Mouse (Mus musculus) cerebellum, adult 9-11 months (tissue): Measurements from ENCODE around the gene Atp12a.

Source experiments
- DNase-seq: peaks from one replicate; pipeline ENCODE4 v3.0.0; 2022

The Atp12a gene

DNA sequence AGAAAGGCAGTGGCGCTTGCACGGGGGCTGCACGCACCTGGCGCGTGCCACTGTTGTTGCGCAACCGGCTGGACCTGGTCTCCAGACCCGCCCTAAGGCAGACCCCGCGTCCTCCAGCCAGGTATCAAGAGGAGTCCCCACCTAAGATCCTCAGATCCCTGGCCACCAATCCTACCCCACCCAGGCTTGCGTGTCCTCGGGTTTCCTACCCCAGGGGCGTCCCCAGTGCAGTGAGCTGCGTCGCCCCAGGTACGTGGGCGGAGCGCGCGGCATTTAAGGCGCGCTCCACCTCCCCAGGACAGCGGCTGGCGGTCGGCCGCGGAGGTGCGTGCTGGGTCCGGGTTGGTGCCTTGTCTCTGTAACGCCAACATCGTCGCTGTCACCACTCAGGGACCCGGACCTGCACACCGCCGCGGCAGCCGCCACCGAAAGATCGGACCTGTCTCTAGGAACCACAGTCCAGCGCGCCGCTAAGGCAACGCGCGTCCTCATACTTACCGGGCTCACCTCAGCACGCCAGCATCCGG, at the start of gene Atp12a:
TSS of gene Atp12a (plus strand) at position 358 of the 527 bp plus-strand sequence.
- DNase-seq = no peak

DNA sequence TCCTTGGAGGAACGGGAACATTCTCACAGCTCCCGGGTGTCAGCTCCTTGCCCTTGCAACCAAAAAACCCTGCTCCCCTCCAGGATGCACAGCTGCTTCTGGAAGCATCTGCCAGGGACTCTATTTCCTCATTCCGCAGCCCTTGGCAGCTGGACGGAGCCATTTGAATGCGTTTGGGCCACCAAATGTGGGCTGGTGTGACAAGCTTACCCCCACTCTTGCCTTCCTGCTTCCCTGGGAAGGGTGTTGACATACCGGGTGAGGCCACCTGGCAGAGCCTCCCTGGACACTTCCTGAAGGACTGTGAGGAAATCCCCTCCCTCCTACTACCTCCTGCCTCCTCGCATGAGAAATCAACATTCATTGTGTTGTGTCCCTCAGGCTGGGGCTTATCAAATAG, 49.3 kb upstream of the Atp12a start:
- no peak for DNase-seq

DNA sequence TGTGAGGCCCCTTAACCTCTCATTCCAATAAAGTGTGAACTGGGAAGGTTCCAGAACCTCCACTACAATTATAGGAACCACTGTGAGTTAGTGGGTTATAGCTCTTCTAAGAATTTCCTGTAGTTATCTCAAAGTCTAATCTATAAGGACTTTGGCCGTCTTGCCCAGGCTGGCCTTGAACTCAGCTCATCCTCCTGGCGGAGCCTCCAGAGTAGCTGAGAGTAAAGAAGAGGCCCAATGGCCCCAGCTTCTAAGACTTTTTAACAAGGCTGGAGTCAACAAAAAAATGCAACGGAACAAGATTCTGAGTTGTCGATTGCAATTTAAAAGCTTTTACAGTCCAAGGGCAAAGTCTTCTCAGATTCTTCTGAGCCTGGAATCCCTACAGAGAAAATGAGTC, 48.5 kb upstream of the Atp12a start:
- DNase-seq = no peak

DNA sequence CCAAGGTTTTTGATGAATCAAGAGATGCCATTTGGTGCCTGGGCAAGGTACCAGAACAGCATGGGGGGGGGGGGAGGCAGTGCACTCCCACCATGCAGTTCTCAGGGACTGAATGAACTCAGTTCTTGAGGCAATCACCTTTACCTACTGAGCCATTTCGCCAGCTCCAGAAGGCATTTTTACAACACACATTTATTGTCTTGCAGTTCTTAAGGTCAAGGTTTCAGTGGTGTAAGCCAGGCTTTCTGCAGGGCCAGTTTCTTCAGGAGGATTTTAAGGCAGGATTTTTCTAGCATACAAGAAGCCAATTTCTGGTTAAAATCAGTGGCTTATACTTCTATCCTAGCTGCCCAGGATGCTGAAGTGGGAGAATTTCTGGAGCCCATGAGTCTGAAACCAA, 41.9 kb upstream of the Atp12a start:
- DNase-seq = no peak

DNA sequence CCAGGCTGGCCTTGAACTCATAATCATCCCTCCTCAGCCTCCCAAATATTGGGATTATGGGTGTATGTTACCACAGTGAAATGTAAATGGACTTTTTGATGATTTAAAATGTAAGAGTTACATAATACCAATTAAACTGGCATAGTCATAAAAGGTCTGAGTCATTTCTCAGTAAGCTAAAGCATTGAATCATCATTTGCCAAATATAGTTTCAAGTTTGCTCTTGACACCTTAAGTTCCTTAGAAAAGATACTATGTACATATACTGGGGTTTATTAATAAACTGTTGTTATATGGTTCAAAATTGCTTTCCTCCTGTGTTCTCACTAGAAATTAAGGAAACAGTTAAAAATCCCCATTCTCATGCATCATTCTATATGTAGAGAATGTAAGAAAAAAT, 39.8 kb upstream of the Atp12a start:
- DNase-seq = no peak

DNA sequence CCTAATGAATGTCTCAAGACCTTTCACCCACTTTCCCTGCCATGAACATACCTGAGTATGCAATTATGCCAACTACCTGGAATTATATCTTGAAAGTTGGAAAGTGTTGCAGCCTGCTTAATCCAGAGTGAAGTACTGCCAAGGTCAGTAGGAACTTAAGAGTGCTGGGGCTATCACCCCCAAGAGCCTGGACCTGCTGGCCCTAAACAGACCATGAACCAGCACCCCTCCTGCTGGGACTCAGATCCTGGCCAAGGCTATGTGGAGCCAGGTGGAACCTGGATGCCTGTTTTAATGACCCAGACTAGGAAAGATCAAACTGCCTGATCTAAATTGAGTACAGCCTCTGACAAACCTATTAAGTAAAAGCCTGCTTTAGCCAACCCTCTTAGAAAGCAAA, 31.2 kb upstream of the Atp12a start:
- no peak for DNase-seq

DNA sequence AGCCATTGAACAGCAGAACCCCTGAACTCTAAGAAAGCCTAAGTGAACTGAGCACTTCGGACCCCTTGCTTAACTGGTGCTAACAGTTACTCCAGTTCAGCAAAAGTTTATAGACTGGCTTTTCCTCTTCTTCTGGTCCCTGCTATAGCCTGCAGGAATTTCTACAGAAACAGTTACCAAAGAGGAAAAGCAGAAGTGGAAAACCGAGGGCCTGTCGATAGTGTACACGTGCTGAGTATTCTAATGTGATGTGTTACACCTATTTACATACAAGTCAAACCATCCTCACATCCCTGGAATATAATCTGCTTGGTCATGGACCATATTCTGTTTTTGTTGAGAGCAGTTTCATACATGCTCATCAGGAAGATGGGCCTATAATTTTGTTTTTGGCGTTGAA, 30.4 kb upstream of the Atp12a start:
- DNase-seq = no peak

DNA sequence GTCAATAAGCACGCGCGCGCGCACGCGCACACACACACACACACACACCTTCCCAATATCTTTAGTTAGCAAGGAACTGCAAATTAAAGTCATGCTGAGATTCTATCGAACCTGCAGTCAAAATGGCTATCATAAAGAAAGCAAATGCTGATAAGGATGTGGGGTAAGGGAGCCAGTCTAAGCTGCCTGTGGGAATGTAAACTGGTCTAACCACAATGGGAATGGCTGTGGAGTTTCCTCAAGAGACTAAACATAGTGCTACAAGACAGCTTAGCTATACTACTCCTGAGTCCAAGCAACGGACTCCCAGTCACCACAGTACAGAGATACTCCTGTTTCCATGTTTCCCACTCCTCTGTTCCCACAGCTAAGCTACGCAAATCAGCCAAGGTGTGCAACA, 28.8 kb upstream of the Atp12a start:
- DNase-seq = no peak

DNA sequence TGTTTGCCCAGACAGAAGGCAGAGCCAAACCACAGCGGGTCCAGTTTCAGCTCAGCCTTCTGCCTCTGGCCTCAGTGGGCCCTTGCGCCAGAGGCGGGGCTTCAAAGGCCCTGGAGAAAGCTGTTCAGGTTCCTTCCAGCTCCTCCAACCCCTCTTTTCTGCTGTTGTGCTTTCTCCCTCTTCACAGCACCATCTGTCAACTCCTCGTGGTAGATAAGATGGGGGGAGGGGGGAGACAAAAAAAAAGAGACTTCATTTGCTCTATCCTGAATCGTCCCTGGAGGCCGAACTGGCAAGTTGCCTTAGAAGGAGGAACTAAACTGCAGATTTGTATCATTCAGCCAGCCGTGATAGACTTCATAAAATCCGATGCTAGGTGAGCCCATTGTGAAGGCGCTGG, 27.8 kb upstream of the Atp12a start:
- no peak for DNase-seq

DNA sequence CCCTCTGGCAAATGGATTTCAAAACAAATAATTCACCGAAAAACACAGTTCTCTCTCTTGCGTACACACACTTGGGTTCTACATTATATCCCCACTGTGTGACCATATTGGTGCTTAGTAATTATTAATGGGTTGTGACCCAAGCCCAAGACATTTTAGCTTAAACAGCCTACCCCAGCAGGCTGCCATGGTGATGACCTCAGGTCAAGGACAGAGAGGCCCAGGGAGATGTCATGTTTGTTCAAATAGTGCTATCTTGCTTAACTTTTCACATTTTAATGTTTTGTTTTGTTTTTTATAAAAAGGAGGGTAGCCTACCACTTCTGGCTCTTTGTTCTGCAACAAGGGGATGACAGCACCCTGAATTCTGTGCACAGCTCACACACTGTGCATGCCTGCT, 27.2 kb upstream of the Atp12a start:
- DNase-seq = no peak

DNA sequence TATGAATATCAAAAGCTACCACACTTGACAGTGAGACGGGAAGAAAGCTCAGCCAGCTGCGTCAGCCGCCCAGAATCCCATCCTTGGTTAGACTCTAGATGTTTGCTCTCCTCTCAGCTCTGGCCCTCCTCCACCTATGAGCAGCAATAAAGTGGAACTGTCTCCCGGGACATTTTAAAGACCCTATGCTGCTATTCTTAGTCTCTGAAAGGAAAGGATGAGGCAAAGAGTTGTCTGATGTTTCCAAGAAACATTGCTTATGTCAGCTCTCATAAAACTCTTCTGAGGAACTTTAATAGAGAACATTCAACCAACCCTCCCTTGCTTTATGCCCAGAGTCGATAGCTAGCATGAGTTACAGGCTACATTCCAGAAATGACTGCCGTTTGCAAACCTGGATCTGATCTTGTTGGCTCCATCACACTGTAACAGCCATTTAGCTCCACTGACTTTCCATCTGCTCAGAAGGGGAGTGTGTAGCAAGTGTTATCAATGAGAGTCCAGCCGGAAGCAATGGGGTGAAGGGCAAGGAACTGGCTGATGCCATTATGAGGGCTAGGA, 25.9 kb upstream of the Atp12a start:
- DNase-seq = no peak

DNA sequence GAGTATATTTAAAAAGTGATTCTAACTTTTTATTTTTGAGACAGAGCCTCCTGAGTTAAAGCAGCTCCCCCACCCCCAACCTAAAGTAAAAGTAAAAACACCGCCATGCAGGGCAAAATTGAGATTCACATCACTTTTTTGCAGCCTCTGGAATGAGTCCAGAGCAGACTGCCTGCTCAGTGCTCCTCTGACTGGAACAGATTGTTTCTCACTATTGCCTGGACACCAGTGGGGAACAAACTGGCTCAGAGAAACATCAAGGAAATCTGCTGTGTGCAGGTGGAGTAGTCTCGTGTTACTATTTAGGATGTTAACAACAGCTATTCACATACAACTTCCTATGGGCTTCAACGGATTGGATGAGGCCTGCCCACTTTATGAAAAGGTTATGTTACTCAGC, 16.2 kb upstream of the Atp12a start:
- peak; percentile 75 for DNase-seq

DNA sequence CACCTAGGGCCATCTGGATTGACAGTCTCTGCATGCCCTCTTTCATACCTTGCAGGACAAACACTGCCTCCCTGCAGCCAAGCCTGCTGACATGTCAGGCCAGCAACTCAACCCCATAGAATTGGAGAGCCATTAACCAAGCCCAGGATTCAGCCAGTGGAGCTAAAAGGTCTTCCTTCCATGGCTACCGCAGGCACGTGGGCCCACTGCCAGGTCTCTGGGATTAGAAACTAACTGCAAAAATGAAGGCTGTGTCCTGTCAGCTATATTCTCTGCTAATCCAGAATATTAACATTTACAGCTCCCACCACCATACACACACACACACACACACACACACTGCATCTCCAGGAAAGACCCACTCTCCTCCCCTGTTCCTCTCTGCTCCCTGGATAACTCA, 15.3 kb upstream of the Atp12a start:
- peak; percentile 42 for DNase-seq

DNA sequence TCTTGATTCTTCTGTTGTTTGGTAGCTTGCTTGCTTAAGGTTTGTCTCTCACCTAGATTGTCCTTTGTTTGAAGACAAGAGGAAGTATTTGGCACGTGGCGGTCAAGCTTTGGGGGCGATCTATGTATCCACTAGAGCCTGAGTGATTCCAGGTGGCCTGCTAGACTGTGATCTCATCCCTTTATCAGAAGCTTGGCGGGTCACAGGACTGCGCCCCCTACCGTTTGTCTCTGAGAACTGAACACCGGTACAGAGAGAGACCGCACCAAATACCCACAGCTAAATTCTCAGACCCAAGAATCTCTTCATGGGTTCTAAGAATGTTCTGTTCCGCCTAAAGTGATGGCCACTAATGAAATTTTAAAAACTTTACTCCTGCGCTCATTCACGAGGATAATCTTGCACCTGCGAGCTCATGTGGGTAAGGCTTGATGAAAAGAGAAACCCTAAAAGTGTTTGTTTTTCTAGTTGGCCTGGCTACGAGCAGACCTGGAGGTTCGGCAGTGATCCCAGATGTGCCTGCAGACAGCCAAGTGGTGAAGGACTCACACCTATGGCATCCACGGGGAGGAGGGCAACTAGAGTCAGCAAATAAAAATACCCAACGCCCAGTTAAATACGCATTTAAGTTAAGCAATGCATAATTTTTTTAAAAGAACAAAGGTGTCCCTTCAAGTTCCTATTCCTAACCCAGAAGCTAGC, 12.8 kb upstream of the Atp12a start:
- peak; percentile 12 for DNase-seq

DNA sequence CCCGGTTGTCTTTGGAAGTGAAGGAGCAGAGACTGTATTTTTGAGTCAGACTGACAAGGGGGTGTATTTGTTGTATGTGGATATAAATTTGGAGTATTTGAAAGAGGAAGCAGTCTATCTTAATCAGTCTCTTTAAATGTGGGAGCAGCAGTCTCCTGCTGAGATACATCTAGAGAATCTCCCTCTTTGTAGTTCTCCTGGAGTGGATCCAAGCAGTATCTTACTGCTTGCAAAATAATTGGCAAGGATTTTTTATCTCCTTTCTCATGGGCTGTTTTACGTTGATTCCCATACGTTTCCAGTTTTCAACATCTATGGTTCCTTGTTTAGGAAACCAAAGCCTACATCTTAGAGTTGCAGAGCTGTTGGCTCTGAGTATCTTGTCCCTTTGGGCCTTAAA, 10.1 kb upstream of the Atp12a start:
- no peak for DNase-seq

DNA sequence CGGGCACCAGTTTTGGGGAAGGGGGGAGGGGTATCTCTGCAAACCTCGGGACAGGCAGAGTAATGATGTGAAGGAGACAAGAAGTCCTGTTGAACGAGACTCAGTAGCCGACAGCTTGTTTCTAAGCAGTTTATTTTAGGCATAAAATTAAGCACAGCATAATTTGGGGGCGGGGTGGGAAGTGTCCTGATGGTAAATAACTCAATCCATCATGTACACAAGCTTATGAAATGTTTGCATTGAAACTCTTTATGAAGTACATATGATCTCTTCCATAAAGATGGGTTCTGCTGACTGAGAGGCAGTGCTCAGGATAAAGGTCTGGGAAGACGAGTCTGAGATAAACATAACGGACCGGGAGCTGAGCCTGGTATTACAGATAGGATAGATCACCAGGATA, 9.5 kb upstream of the Atp12a start:
- no peak for DNase-seq

DNA sequence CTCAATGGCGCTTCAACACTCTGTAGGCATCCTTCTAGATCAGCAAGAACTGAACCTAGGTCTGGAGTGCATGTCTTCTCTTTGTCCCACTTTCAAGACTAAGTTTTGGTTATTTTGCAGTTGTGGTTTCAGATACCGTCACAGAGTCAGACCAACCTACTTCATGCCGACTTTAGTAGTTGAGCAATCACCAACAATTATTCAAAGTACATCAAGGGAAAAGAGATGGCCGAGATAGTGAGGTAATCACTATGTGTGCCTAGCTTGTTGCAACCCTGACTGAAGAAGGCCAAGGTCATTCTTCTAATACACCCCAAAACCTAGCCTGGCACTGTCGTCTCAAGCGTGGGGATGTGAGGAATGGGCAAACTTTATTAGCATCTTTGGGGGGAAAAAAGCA, 8.7 kb upstream of the Atp12a start:
- no peak for DNase-seq

DNA sequence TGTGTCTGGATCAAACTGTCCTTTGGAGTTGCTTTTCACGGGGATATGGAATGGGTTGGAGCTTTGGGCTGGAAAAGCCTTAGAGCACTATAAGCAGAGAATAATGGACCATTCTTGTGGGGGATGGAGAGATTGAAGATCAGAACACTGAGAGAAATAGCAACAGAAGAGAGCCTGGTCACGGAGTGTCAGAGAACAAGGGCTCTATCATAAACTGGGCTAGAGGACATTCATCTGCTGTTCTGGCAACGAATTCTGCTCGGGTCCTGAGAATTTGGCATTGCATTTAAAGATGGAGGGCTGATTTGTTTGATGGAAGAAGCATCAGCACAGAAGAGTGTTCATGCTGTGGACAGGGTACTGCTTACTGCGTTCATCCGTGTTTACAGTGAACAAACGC, 6.4 kb upstream of the Atp12a start:
- DNase-seq = no peak

DNA sequence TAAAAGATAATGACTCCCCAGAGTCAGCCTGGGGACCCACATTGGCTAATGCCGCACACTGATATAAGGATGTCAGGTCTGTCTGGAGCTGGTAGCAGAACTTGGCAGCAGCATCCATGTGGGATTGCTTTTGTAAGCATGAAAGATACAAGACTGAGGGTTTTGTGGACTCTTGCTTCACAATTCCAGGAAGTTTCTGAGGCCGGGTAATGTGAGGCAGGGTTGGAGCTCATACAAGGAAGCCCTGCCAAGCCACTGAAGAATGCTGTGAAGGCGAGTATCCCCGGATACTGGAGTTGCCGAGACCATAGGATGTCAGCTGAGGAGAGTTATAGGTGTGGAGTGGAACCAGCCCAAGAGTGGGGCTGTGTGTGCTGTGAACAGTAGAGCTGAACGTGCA, 5.7 kb upstream of the Atp12a start:
- DNase-seq = no peak

DNA sequence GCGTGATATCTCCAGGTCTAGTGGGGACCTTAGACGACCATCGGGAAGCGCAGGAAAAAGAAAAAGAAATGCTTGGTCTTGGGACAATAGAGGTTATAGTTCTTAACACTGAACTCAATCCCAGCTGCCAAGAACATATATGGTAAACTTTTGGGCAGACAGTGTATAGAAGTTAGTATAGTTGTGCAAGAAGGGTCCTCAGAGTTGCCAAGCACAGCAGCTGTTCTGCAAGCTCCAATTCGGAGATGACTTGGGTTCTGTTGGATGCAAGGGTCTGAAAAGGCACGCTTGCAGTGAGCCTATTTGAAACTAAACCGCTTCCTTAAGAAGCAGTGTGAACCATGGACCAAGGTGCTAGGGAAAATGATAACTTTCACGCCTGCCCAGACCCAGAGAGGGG, 424 bp downstream of the Atp12a start:
- no peak for DNase-seq

DNA sequence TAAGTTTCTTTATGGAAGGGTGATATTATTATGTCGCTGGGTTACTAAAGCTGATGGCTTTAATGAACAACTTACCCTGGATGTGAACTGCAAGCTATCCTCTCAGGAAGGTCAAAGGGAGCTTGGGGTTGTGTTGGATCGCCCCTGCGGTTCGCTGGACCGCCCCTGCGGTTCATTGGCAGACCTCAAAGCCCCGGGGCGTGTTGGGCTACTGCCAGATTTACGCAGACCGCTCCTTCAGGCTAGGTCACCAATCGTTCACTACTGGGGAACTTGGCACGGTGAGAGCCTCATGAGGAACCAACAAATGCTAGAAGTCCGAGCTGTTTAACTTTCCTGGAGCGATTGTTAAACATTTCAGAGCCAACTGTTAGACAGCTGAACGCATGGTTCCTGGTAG, 1.8 kb downstream of the Atp12a start:
- no peak for DNase-seq

DNA sequence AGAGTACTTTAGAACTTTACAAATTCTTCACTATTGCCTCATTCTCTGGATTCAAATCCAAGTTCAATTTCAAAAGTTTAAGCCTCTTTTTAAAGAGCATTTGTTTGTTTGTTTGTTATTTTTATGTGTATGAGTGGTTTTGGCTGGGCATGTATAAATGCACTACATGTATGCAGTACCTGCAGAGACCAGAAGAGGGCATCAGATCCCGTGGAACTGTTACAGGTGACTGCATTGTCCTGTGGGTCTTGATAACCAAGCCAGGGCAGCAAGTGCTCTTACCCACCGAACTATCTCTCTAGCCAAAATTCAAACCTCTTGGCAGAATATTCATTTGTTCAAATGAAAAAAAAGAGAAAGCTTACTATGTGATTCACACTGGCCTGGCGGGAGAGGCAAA, 4.0 kb downstream of the Atp12a start:
- no peak for DNase-seq

DNA sequence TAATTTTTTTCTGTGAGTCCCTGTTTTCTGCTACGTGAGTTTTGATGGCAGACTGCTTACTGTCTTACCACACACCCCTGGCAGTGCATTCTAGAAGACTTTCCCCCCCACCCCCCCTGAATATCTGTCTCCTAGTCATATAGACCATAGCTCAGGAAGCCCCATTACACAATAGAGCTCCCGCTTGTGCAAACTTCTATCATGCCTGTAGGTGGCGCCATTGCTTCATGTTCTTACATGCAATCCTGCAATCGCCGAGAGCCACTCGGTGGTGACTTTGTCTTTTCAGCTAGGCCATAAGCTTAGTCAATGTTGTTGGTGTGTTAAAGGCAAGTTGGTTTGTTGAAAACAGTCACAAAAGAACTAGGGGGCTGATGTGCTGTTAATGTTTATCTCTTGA, 10.9 kb downstream of the Atp12a start:
- peak; percentile 75 for DNase-seq

DNA sequence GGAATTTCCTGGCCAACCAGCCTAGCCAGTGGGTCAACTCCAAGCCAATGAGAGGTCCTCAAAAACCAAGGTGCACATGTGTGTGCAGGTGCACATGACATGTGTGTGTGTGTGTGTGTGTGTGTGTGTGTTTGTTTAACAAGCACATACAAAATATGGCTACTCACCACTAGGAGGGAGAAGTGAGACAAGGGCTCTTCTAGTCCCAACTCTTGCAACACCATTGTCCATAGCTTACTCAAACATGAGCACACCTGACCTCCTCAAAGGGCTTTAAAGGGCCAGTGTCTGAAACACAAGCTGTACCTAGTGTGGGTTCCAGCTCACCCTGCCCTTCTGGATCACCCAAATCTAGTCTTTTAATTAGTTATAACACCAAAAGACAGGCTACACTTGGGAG, 12.9 kb downstream of the Atp12a start:
- no peak for DNase-seq

DNA sequence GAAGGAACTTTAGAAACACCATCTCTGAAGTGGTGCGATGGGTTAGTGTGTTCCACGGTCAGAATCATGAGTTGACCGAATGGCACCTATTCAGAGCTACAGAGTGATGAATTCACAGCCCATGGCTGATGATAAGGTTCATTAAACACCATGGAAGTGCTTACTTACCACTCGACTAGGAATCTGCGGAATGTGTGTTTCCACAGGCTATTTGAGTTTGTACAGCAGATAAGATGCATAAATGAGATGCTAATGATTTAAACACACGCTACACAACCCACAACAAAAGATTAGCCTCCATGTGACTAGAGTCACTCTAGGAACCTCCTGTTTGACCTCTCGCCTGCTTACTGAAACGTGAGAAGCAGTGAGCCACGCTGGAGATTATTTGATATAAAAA, 14.5 kb downstream of the Atp12a start:
- DNase-seq = no peak
